Mouse (Mus musculus): ENCODE measurements at regions not wholly inside any gene's neighbourhood (a gene's known extent, or its start where the extent isn't known, plus 50 kb on each side); places are given as distances from the start of the nearest gene placed in this dataset.
A peak's percentile ranks its signal among the peaks of the same experiment; 100 is the strongest.

DNA sequence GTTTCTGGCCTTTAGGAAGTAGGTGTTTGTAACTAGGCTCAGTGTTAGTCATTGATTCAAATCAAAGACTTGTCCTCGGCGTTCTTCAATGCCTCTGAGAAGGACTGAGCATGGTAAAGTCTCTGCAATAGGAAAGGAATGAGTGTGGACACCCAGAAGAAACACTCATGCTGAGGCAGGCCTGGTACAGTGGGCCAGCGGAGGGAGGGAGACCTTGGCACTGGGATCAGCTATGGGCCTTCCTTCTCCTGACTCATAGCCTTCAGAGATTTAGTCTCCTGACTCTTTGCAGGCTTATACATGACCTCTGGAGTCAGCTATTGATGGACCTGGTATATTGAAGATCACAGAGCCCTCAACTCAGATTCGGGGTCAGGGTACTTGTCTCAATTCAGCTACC is 132.8 kb upstream of the Gas1 start:
- 93% methylated on average over 4 of the region's 4 CpGs for WGBS
- Histone ChIP-seq H3K27me3 (replicated peaks; ENCODE audit: control insufficient read depth, insufficient read depth, low read length) (no peaks in the 10 kb centered on the region), H3K4me1 (ENCODE audit: control insufficient read depth, insufficient read depth, low read depth, low read length) (peaks cover 6% of the 10 kb centered on the region), H3K9ac (ENCODE audit: low read depth, low read length) (no peak overlapping the region), H3K36me3 (ENCODE audit: control insufficient read depth, insufficient read depth, low read length) (no peaks in the 10 kb centered on the region), H3K27ac (ENCODE audit: low read depth, low read length) (no peak overlapping the region), H3K4me3 (ENCODE audit: low read length) (no peak overlapping the region), H3K9me3 (ENCODE audit: control insufficient read depth, low read length) (no peaks in the 10 kb centered on the region), H3K4me2 (ENCODE audit: low read length) (no peak overlapping the region)
- ATAC-seq: no peak

DNA sequence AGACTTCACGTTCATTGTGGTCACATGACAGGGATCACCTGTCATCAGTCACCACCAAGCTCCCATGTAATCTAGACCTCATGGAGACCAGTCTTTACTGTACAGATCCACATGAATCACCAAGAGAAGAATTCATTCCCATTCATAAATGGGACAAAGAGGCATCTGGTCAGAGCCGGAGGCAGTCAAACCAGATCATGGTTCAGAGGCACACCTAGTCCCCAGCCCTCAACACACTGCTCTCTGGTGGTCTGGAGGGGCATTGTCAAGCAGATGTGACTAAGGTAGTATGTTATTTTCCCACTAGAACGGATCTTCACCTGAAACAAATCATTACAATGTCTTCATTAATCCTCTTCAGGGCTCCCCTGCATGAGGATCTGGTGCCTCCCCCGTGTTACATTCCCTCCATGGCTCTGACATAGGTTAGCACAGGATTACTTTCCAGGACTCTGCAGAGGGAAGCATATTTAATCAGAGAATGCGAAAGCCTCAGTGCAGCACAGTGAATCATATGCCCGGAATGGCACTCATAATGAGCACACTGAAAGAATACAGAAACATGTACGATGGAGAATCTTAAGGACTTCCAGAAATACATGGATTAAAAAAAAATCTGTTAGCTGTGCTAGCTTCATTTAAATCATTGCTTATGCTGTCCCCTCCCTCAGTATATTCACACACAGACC is 135.4 kb upstream of the Gas1 start:
- no peaks in the 10 kb centered on the region for H3K27me3 ChIP-seq (replicated peaks; ENCODE audit: control insufficient read depth, insufficient read depth, low read length)
- no peak overlapping the region for H3K4me3 ChIP-seq (ENCODE audit: low read length)
- ATAC-seq: no peak
- H3K9ac ChIP-seq (ENCODE audit: low read depth, low read length): no peak overlapping the region
- no peaks in the 10 kb centered on the region for H3K36me3 ChIP-seq (ENCODE audit: control insufficient read depth, insufficient read depth, low read length)
- H3K27ac ChIP-seq (ENCODE audit: low read depth, low read length): no peak overlapping the region
- no peak overlapping the region for H3K4me2 ChIP-seq (ENCODE audit: low read length)
- H3K4me1 ChIP-seq (ENCODE audit: control insufficient read depth, insufficient read depth, low read depth, low read length): peaks cover 6% of the 10 kb centered on the region
- WGBS: 73% methylated on average over 7 of the region's 7 CpGs
- H3K9me3 ChIP-seq (ENCODE audit: control insufficient read depth, low read length): no peaks in the 10 kb centered on the region

DNA sequence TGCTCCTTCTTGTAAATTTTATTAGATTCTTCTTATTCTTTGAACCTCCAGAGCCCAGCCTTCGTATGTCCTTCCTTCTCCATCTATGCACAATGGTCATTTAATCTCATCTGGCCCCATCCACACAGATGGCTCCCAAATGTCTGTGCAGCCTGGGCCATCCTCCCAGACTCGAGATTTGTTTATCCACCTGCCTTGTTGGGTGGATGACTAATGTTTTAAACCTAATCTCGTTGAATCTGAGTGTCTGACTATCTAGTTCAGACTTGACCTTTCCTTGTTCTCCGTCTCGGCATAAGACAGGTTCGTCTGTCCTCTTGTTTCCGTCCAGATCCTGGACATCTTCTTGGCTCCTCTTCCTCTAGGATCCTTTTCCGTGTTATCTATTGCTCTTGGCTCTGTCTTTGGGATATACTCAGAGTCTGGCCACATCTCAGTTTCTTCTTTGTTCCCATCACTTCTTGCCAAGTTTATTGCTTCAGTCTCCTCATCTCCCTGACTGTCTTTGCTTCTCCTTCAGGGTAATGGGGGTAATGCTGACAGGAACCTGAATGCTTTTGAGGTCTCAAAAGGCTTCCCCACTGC is 141.4 kb upstream of the Gas1 start:
- Histone ChIP-seq H3K27ac (ENCODE audit: low read depth, low read length) (no peak overlapping the region), H3K9ac (ENCODE audit: low read depth, low read length) (no peak overlapping the region), H3K9me3 (ENCODE audit: control insufficient read depth, low read length) (no peaks in the 10 kb centered on the region), H3K27me3 (replicated peaks; ENCODE audit: control insufficient read depth, insufficient read depth, low read length) (no peaks in the 10 kb centered on the region), H3K4me2 (ENCODE audit: low read length) (no peak overlapping the region), H3K4me1 (ENCODE audit: control insufficient read depth, insufficient read depth, low read depth, low read length) (no peaks in the 10 kb centered on the region), H3K36me3 (ENCODE audit: control insufficient read depth, insufficient read depth, low read length) (no peaks in the 10 kb centered on the region), H3K4me3 (ENCODE audit: low read length) (no peak overlapping the region)
- WGBS: 86% methylated on average over 8 of the region's 8 CpGs
- ATAC-seq: no peak

- WGBS: 89% methylated on average over 4 of the region's 4 CpGs
- no peaks in the 10 kb centered on the region for H3K36me3 ChIP-seq (ENCODE audit: control insufficient read depth, insufficient read depth, low read length)
- H3K27me3 ChIP-seq (replicated peaks; ENCODE audit: control insufficient read depth, insufficient read depth, low read length): no peaks in the 10 kb centered on the region
- no peak for ATAC-seq
- no peaks in the 10 kb centered on the region for H3K4me1 ChIP-seq (ENCODE audit: control insufficient read depth, insufficient read depth, low read depth, low read length)
- no peak overlapping the region for H3K9ac ChIP-seq (ENCODE audit: low read depth, low read length)
- no peak overlapping the region for H3K4me2 ChIP-seq (ENCODE audit: low read length)
- no peak overlapping the region for H3K27ac ChIP-seq (ENCODE audit: low read depth, low read length)
- no peaks in the 10 kb centered on the region for H3K9me3 ChIP-seq (ENCODE audit: control insufficient read depth, low read length)
- no peak overlapping the region for H3K4me3 ChIP-seq (ENCODE audit: low read length)
Observed at GRCm38 (mm10) chr13:60319268-60319667, 142.1 kb upstream of the Gas1 start.

DNA sequence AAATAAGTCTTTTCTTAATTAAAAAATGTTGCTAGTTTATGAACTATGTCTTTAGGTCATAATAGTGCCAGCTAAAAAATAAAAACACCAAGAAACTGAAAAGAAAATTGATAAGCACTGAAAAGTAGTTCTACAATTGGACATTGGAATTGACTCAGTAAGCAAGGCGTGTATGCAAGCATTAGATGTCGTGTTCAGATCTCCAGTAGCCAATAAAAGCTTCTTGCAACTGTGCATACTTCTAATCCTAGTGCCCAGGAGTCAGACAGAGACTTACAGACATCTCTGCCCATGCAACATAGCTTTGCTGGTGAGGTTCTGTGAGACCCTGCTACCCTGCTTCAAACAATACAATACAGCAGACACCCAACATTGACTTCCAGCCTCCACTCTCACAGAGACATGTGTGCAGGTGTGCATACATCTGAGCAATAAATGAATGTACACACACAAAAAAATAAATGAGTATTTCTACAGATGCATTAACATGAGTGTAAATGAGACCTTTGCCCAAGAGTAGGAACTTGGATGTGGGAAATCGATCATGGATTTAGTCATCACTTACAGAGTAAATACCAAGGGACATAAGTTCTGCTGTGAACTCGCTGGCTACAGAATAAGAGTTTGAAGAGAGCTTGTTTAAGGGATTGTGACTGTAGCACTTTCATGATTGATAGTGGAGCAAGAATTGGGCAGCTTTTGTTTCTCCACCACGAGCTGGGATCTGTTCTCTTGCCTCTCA is 142.9 kb upstream of the Gas1 start:
- Histone ChIP-seq H3K4me3 (ENCODE audit: low read length) (no peak overlapping the region), H3K36me3 (ENCODE audit: control insufficient read depth, insufficient read depth, low read length) (no peaks in the 10 kb centered on the region), H3K27ac (ENCODE audit: low read depth, low read length) (no peak overlapping the region), H3K9ac (ENCODE audit: low read depth, low read length) (no peak overlapping the region), H3K27me3 (replicated peaks; ENCODE audit: control insufficient read depth, insufficient read depth, low read length) (no peaks in the 10 kb centered on the region), H3K9me3 (ENCODE audit: control insufficient read depth, low read length) (no peaks in the 10 kb centered on the region), H3K4me1 (ENCODE audit: control insufficient read depth, insufficient read depth, low read depth, low read length) (no peaks in the 10 kb centered on the region), H3K4me2 (ENCODE audit: low read length) (no peak overlapping the region)
- ATAC-seq: no peak
- 74% methylated on average over 5 of the region's 5 CpGs for WGBS

- Histone ChIP-seq H3K27me3 (replicated peaks; ENCODE audit: control insufficient read depth, insufficient read depth, low read length) (no peaks in the 10 kb centered on the region), H3K4me1 (ENCODE audit: control insufficient read depth, insufficient read depth, low read depth, low read length) (no peaks in the 10 kb centered on the region), H3K9ac (ENCODE audit: low read depth, low read length) (no peak overlapping the region), H3K36me3 (ENCODE audit: control insufficient read depth, insufficient read depth, low read length) (no peaks in the 10 kb centered on the region), H3K9me3 (ENCODE audit: control insufficient read depth, low read length) (no peaks in the 10 kb centered on the region), H3K4me3 (ENCODE audit: low read length) (no peak overlapping the region), H3K4me2 (ENCODE audit: low read length) (no peak overlapping the region), H3K27ac (ENCODE audit: low read depth, low read length) (no peak overlapping the region)
- no peak for ATAC-seq
- 73% methylated on average over 3 of the region's 3 CpGs for WGBS
Observed at GRCm38 (mm10) chr13:60322579-60322978, 145.4 kb upstream of the Gas1 start.

- no peak overlapping the region for H3K4me3 ChIP-seq (ENCODE audit: low read length)
- H3K4me2 ChIP-seq (ENCODE audit: low read length): no peak overlapping the region
- no peaks in the 10 kb centered on the region for H3K27me3 ChIP-seq (replicated peaks; ENCODE audit: control insufficient read depth, insufficient read depth, low read length)
- no peaks in the 10 kb centered on the region for H3K36me3 ChIP-seq (ENCODE audit: control insufficient read depth, insufficient read depth, low read length)
- no peak overlapping the region for H3K9ac ChIP-seq (ENCODE audit: low read depth, low read length)
- H3K4me1 ChIP-seq (ENCODE audit: control insufficient read depth, insufficient read depth, low read depth, low read length): no peaks in the 10 kb centered on the region
- no peak for ATAC-seq
- no peaks in the 10 kb centered on the region for H3K9me3 ChIP-seq (ENCODE audit: control insufficient read depth, low read length)
- 78% methylated on average over 9 of the region's 9 CpGs for WGBS
- H3K27ac ChIP-seq (ENCODE audit: low read depth, low read length): no peak overlapping the region
Observed at GRCm38 (mm10) chr13:60330475-60331258, 153.5 kb upstream of the Gas1 start.

GRCm38 (mm10) chr13:60336196-60336595 is 159.0 kb upstream of the Gas1 start:
- Histone ChIP-seq H3K4me3 (ENCODE audit: low read length) (no peak overlapping the region), H3K9ac (ENCODE audit: low read depth, low read length) (no peak overlapping the region), H3K27ac (ENCODE audit: low read depth, low read length) (no peak overlapping the region), H3K27me3 (replicated peaks; ENCODE audit: control insufficient read depth, insufficient read depth, low read length) (no peaks in the 10 kb centered on the region), H3K4me2 (ENCODE audit: low read length) (no peak overlapping the region), H3K4me1 (ENCODE audit: control insufficient read depth, insufficient read depth, low read depth, low read length) (no peaks in the 10 kb centered on the region), H3K36me3 (ENCODE audit: control insufficient read depth, insufficient read depth, low read length) (no peaks in the 10 kb centered on the region), H3K9me3 (ENCODE audit: control insufficient read depth, low read length) (peaks cover 2% of the 10 kb centered on the region; the same call in 1 of the 2 replicates)
- no peak for ATAC-seq
- 75% methylated on average over 1 of the region's 1 CpGs for WGBS

- Histone ChIP-seq H3K4me2 (ENCODE audit: low read length) (no peak overlapping the region), H3K4me3 (ENCODE audit: low read length) (no peak overlapping the region), H3K9ac (ENCODE audit: low read depth, low read length) (no peak overlapping the region), H3K27ac (ENCODE audit: low read depth, low read length) (no peak overlapping the region), H3K9me3 (ENCODE audit: control insufficient read depth, low read length) (peaks cover 2% of the 10 kb centered on the region; the same call in 1 of the 2 replicates), H3K4me1 (ENCODE audit: control insufficient read depth, insufficient read depth, low read depth, low read length) (no peaks in the 10 kb centered on the region), H3K36me3 (ENCODE audit: control insufficient read depth, insufficient read depth, low read length) (no peaks in the 10 kb centered on the region), H3K27me3 (replicated peaks; ENCODE audit: control insufficient read depth, insufficient read depth, low read length) (no peaks in the 10 kb centered on the region)
- WGBS: 50% methylated on average over 2 of the region's 2 CpGs
- peak; percentile 52; the same call in 1 of the 2 replicates for ATAC-seq
Observed at GRCm38 (mm10) chr13:60337383-60337782, 160.2 kb upstream of the Gas1 start.
